Mouse (Mus musculus) embryonic facial prominence, embryonic 11.5 days (tissue): Measurements from ENCODE around the gene Nup160. TPM values are rescaled to one million over a fixed set of nuclear protein-coding genes. Genes with fewer than 3 reads are reported as not detected.

Source experiments
- ATAC-seq: fragments of 200-750 bp; cut with Nextera tagmentation; replicated peaks from 2 replicates; pipeline ENCODE4 v1.8.0; 2017; ENCODE audit warnings: low read depth; ENCODE audit not compliant: insufficient number of reproducible peaks, low FRiP score, low TSS enrichment
- DNase-seq: peaks from one replicate; pipeline ENCODE4 v3.0.0-alpha.2; 2015; ENCODE audit warnings: low spot score
- H3K27ac ChIP-seq: fragments of 300-500 bp; sonication (generic); replicated peaks from 2 replicates; pipeline ENCODE4 v1.5.1; 2014; ENCODE audit warnings: mild to moderate bottlenecking, low read depth, low read length, control low read depth
- H3K27me3 ChIP-seq: fragments of 300-500 bp; sonication (generic); 2 replicates; pipeline ENCODE4 v1.6.1; 2014; ENCODE audit warnings: mild to moderate bottlenecking, low read length, moderate library complexity, mixed read lengths; ENCODE audit not compliant: control insufficient read depth, insufficient read depth
- H3K36me3 ChIP-seq: fragments of 300-500 bp; sonication (generic); replicated peaks from 2 replicates; pipeline ENCODE4 v1.6.1; 2014; ENCODE audit warnings: low read depth, mild to moderate bottlenecking, low read length, moderate library complexity, mixed read lengths; ENCODE audit not compliant: control insufficient read depth, insufficient read depth
- H3K4me1 ChIP-seq: fragments of 300-500 bp; sonication (generic); 2 replicates; pipeline ENCODE4 v1.6.1; 2014; ENCODE audit warnings: low read length, mixed read lengths; ENCODE audit not compliant: control insufficient read depth, insufficient read depth
- H3K4me2 ChIP-seq: fragments of 300-500 bp; sonication (generic); 2 replicates; pipeline ENCODE4 v1.6.1; 2014; ENCODE audit warnings: low read depth, mild to moderate bottlenecking, control low read depth, low read length, moderate library complexity
- H3K4me3 ChIP-seq: fragments of 300-500 bp; sonication (generic); 2 replicates; pipeline ENCODE4 v1.5.1; 2014; ENCODE audit warnings: low read depth, low read length, control low read depth
- H3K9ac ChIP-seq: fragments of 300-500 bp; sonication (generic); replicated peaks from 2 replicates; pipeline ENCODE4 v1.6.1; 2014; ENCODE audit warnings: mild to moderate bottlenecking, control low read depth, low read length
- H3K9me3 ChIP-seq: fragments of 300-500 bp; sonication (generic); replicated peaks from 2 replicates; pipeline ENCODE4 v1.6.1; 2016; ENCODE audit warnings: mild to moderate bottlenecking, low read length, inconsistent platforms, mixed read lengths; ENCODE audit not compliant: control insufficient read depth
- WGBS: fragments of 180-500 bp; shearing (Covaris S2); extraction: QIAGEN DNeasy Blood & Tissue Kit; methylation state at CpG from one replicate; pipeline ENCODE4 v1.1.7; 2014; 5-methylcytosine and 5-hydroxymethylcytosine counted together
- polyA plus RNA-seq: library from polyadenylated mRNA; unstranded; fragments of >200 nt; fragmentation: Nextera tagmentation; extraction: Ambion mirVana; gene quantifications from 2 replicates; pipeline ENCODE4 v1.2.1, GENCODE M21; 2014

Nup160 gene
- polyA plus RNA-seq, 1 experiment from 2014 or later: 74.3 TPM

GRCm38 (mm10) chr2:90754188-90754587 lies 77.2 kb downstream of the Nup160 start:
- Histone ChIP-seq H3K4me2 (no peak overlapping the region), H3K4me3 (no peak overlapping the region), H3K9me3 (no peaks in the 10 kb centered on the region), H3K9ac (no peak overlapping the region), H3K27ac (no peak overlapping the region), H3K27me3 (no peaks in the 10 kb centered on the region), H3K4me1 (no peaks in the 10 kb centered on the region), H3K36me3 (peaks cover 22% of the 10 kb centered on the region)
- 97% methylated on average over 3 of the region's 3 CpGs for WGBS
- ATAC-seq (no peak), DNase-seq (no peak)

GRCm38 (mm10) chr2:90765123-90765522 lies 88.1 kb downstream of the Nup160 start:
- WGBS: 81% methylated on average over 3 of the region's 3 CpGs

GRCm38 (mm10) chr2:90781323-90781722 lies 104.3 kb downstream of the Nup160 start:
- no peak for DNase-seq
- ATAC-seq: no peak
- Histone ChIP-seq H3K36me3 (peaks cover 10% of the 10 kb centered on the region), H3K4me2 (no peak overlapping the region), H3K4me3 (no peak overlapping the region), H3K4me1 (no peaks in the 10 kb centered on the region; the same call in 1 of the 2 replicates), H3K9me3 (no peaks in the 10 kb centered on the region), H3K27ac (no peak overlapping the region), H3K9ac (no peak overlapping the region), H3K27me3 (no peaks in the 10 kb centered on the region; the same call in 1 of the 2 replicates)
- WGBS: 13% methylated on average over 3 of the region's 3 CpGs

More at GRCm38 (mm10) chr2:90765123-90765522, 88.1 kb downstream of the Nup160 start:
- Histone ChIP-seq H3K4me3 (no peak overlapping the region), H3K36me3 (peaks cover 36% of the 10 kb centered on the region), H3K4me2 (no peak overlapping the region), H3K9ac (no peak overlapping the region), H3K9me3 (no peaks in the 10 kb centered on the region), H3K27me3 (no peaks in the 10 kb centered on the region), H3K27ac (no peak overlapping the region), H3K4me1 (no peaks in the 10 kb centered on the region)
- no peak for DNase-seq
- ATAC-seq: no peak

- ATAC-seq (no peak), DNase-seq (no peak)
- H3K4me3 ChIP-seq: no peak overlapping the region
- H3K36me3 ChIP-seq: peaks cover 10% of the 10 kb centered on the region
- no peak overlapping the region for H3K4me2 ChIP-seq
- H3K9me3 ChIP-seq: no peaks in the 10 kb centered on the region
- H3K27me3 ChIP-seq: no peaks in the 10 kb centered on the region; the same call in 1 of the 2 replicates
- H3K27ac ChIP-seq: no peak overlapping the region
- 42% methylated on average over 2 of the region's 2 CpGs for WGBS
- no peaks in the 10 kb centered on the region; the same call in 1 of the 2 replicates for H3K4me1 ChIP-seq
- H3K9ac ChIP-seq: no peak overlapping the region
Observed at GRCm38 (mm10) chr2:90781938-90782337, 104.9 kb downstream of the Nup160 start.

- Histone ChIP-seq H3K4me2 (peak within 1 kb of the TSS; percentile 91), H3K36me3 (peaks cover 9% of the 10 kb centered on the region), H3K27me3 (no peaks in the 10 kb centered on the region; the same call in 1 of the 2 replicates), H3K9ac (peak within 1 kb of the TSS; percentile 56), H3K4me1 (no peaks in the 10 kb centered on the region; the same call in 1 of the 2 replicates), H3K27ac (no peak within 1 kb of the TSS), H3K4me3 (peak within 1 kb of the TSS; percentile 41), H3K9me3 (no peaks in the 10 kb centered on the region)
- peak; percentile 77 for ATAC-seq
- peak; percentile 75 for DNase-seq
- 2% methylated on average over 11 of the region's 11 CpGs for WGBS
Observed at GRCm38 (mm10) chr2:90782458-90782857, 105.4 kb downstream of the Nup160 start, which contains the start of gene Agbl2. Agbl2 (plus strand) TSS chr2:90782727.

GRCm38 (mm10) chr2:90782901-90783486 lies 106.0 kb downstream of the Nup160 start:
- Histone ChIP-seq H3K9ac (peak overlapping the region; percentile 56), H3K36me3 (peaks cover 7% of the 10 kb centered on the region), H3K27me3 (no peaks in the 10 kb centered on the region; the same call in 1 of the 2 replicates), H3K4me1 (no peaks in the 10 kb centered on the region; the same call in 1 of the 2 replicates), H3K9me3 (no peaks in the 10 kb centered on the region), H3K4me3 (peak overlapping the region; percentile 41), H3K4me2 (peak overlapping the region; percentile 91), H3K27ac (no peak overlapping the region)
- ATAC-seq: peak; percentile 54
- 1% methylated on average over 28 of the region's 29 CpGs for WGBS
- DNase-seq: peak; percentile 31

Other genes starting within 250 kb of the Nup160 start
- 3.0 and 3.5 TPM in 2 replicates for gene Ptprj, start 96.6 kb upstream of the Nup160 start, polyA plus RNA-seq
- 83.9 and 86.7 TPM in 2 replicates for gene Fnbp4, start 68.2 kb downstream of the Nup160 start, polyA plus RNA-seq
- 0.91 and 1.3 TPM in 2 replicates for gene Agbl2, start 105.5 kb downstream of the Nup160 start, polyA plus RNA-seq
- 239 and 261 TPM in 2 replicates for gene Mtch2, start 169.9 kb downstream of the Nup160 start, polyA plus RNA-seq
- gene C1qtnf4, start 208.6 kb downstream of the Nup160 start, polyA plus RNA-seq: 12.8 and 13.7 TPM in 2 replicates
- gene Kbtbd4, start 227.5 kb downstream of the Nup160 start, polyA plus RNA-seq: 51.4 and 53.1 TPM in 2 replicates
- gene Ndufs3, start 227.6 kb downstream of the Nup160 start, polyA plus RNA-seq: 227 and 230 TPM in 2 replicates